Mouse (Mus musculus): ENCODE results near the gene Celf2.

- TF ChIP-seq POLR2A (IDR thresholded peaks at IDR 0.05; ENCODE audit: low read depth, low read length) = no peak
- no peak for TF ChIP-seq CTCF (IDR thresholded peaks at IDR 0.05; ENCODE audit: extremely low read depth, insufficient read depth, insufficient read length, insufficient replicate concordance)
These were observed 338.2 kb downstream of the Celf2 start for GRCm38 (mm10) chr2:7171087-7171696.
